Mouse (Mus musculus) ES-Bruce4 (cell line): ENCODE results near the gene Kxd1. TPM values are rescaled to one million over a fixed set of nuclear protein-coding genes. Genes with fewer than 3 reads are reported as not detected.

ENCODE experiments used
- H3K27ac ChIP-seq: 2 replicates; pipeline ENCODE4 v1.5.1; 2012; ENCODE audit warnings: low read length, inconsistent platforms; ENCODE audit not compliant: insufficient read depth
- H3K27me3 ChIP-seq: 2 replicates; pipeline ENCODE4 v1.6.1; 2012; ENCODE audit warnings: mild to moderate bottlenecking, low read length, inconsistent platforms; ENCODE audit not compliant: control insufficient read depth, poor library complexity, insufficient read depth, severe bottlenecking
- H3K36me3 ChIP-seq: 2 replicates; pipeline ENCODE4 v1.6.1; 2012; ENCODE audit warnings: inconsistent platforms, mild to moderate bottlenecking, low read length, moderate library complexity; ENCODE audit not compliant: control insufficient read depth, poor library complexity, insufficient read depth, severe bottlenecking
- H3K4me1 ChIP-seq: one replicate; pipeline ENCODE4 v1.8.1; 2011; ENCODE audit warnings: low read length; ENCODE audit not compliant: control insufficient read depth, insufficient read depth
- H3K4me3 ChIP-seq: 2 replicates; pipeline ENCODE4 v1.5.1; 2011; ENCODE audit warnings: low read depth, mild to moderate bottlenecking, low read length
- H3K9ac ChIP-seq: 2 replicates; pipeline ENCODE4 v1.6.1; 2012; ENCODE audit warnings: low read depth, mild to moderate bottlenecking, inconsistent platforms; ENCODE audit not compliant: poor library complexity, severe bottlenecking
- H3K9me3 ChIP-seq: replicated peaks from 2 replicates; pipeline ENCODE4 v1.6.1; 2012; ENCODE audit warnings: mild to moderate bottlenecking, low read length, inconsistent platforms; ENCODE audit not compliant: control insufficient read depth, poor library complexity, insufficient read depth, severe bottlenecking
- CTCF ChIP-seq: IDR thresholded peaks from one replicate; pipeline ENCODE4 v1.8.1; 2011; ENCODE audit warnings: low read depth, low read length
- EP300 ChIP-seq: IDR thresholded peaks from 2 replicates; pipeline ENCODE4 v1.6.1; 2011; ENCODE audit warnings: low read depth, low read length; ENCODE audit not compliant: insufficient read depth
- POLR2A ChIP-seq: IDR thresholded peaks from one replicate; pipeline ENCODE4 v1.8.1; 2011; ENCODE audit warnings: low read length; ENCODE audit not compliant: insufficient read depth
- polyA plus RNA-seq: library from polyadenylated mRNA; stranded (reverse); fragments of >200 nt; gene quantifications from 2 replicates; pipeline ENCODE4 v1.2.4, GENCODE M21; 2011; ENCODE audit warnings: low read depth; ENCODE audit not compliant: missing spikeins, insufficient read depth, insufficient read length

Kxd1 gene
- polyA plus RNA-seq, 1 experiment = 57.4 TPM

DNA sequence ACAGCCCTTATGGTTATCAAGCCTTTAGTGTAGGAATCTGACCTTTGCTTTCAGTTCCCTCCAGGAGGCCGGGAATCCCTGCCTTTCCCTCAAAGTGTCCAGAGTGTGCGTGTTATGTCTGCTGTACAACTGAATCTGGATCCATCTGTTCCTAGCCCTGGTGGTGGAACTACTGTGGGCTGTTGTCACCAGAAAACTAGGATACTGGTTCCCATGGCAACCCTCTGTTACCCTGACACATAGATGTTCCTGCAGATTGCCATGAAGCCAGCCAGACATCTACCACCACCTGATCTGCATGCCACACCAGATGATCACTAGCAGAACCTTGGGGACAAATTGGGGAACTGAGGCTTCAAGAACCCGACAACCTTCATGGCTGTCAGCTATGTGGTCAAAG is 45.8 kb downstream of the Kxd1 start:
- TF ChIP-seq POLR2A (no peak), EP300 (no peak), CTCF (no peak)
- H3K9ac ChIP-seq = no peak overlapping the region
- no peaks in the 10 kb centered on the region for H3K27me3 ChIP-seq
- H3K9me3 ChIP-seq = no peaks in the 10 kb centered on the region
- H3K4me1 ChIP-seq = no peaks in the 10 kb centered on the region
- H3K4me3 ChIP-seq = no peak overlapping the region
- H3K36me3 ChIP-seq = no peaks in the 10 kb centered on the region
- H3K27ac ChIP-seq = no peak overlapping the region

GRCm38 (mm10) chr8:70477269-70477982 is 50.3 kb downstream of the Kxd1 start:
- Histone ChIP-seq H3K27me3 (no peaks in the 10 kb centered on the region), H3K4me1 (no peaks in the 10 kb centered on the region), H3K36me3 (no peaks in the 10 kb centered on the region), H3K9me3 (no peaks in the 10 kb centered on the region), H3K27ac (peak overlapping the region; percentile 49), H3K4me3 (peak overlapping the region; percentile 66), H3K9ac (0 out of 2 replicates have a peak overlapping the region, but pooled peaks have one; percentile 5)
- TF ChIP-seq POLR2A = no peak
- peak; percentile 4; the same call in 1 of the 2 replicates for TF ChIP-seq EP300

DNA sequence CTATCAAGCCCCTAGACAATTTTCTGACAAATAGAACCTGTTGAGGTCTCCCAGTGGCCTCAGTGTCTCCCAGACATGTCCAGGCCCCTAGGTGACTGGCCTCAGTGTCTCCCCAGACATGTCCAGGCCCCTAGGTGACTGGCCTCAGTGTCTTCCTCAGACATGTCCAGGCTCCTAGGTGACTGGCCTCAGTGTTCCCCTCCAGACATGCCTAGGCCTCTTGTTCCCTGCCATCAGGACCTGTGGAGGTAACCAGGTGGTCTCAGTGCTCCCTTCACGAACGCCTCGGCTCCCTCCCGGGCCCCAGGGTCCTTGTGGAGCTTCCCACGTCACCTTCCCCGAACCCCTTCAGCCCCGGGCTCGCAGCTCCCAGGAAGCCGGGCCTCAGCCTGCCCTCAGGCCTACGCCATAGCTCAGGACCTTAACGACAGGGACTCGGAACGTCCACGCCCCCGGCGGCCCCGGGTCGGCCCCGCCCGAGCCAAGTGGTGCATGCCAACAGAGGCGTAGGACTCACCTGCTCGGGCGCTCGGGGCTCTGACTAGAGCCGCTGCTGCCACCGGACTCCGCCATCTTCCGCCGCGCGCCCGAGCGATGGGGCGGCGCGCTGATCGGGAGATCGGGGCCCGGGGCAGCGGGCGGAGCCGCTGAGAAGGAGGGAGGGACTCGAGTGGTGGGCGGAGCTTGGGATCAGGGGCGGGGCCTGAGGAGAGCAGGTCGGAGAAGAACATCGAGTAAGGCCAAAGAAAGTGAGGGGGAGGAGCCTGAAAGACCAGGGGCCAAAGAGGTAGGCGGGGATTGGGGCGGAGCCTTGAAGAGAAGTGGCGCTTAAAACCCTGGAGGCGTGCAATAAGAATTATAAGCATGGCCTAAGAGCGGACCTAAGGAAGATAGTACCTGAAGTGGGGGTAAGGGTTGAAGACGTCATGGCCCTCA is 51.2 kb downstream of the Kxd1 start, which contains the start of gene Klhl26:
Gene Klhl26, minus strand, starts transcription at position 636 of the 936 bp plus-strand sequence.
- peak within 1 kb of the TSS; percentile 93 for H3K4me3 ChIP-seq
- peak within 1 kb of the TSS; percentile 49 for H3K27ac ChIP-seq

GRCm38 (mm10) chr8:70471856-70472255 is 55.9 kb downstream of the Kxd1 start:
- Histone ChIP-seq H3K27me3 (no peaks in the 10 kb centered on the region), H3K9me3 (no peaks in the 10 kb centered on the region), H3K9ac (no peak overlapping the region), H3K27ac (no peak overlapping the region), H3K4me1 (no peaks in the 10 kb centered on the region), H3K4me3 (no peak overlapping the region), H3K36me3 (no peaks in the 10 kb centered on the region)
- TF ChIP-seq CTCF = no peak
- TF ChIP-seq EP300 = no peak
- no peak for TF ChIP-seq POLR2A

More for the DNA sequence above, 51.2 kb downstream of the Kxd1 start, which contains the start of gene Klhl26:
- Histone ChIP-seq H3K4me1 (no peaks in the 10 kb centered on the region), H3K9me3 (no peaks in the 10 kb centered on the region), H3K27me3 (no peaks in the 10 kb centered on the region), H3K36me3 (no peaks in the 10 kb centered on the region), H3K9ac (peak within 1 kb of the TSS; percentile 91)
- TF ChIP-seq EP300 (no peak), CTCF (no peak), POLR2A (no peak)

- Histone ChIP-seq H3K9ac (no peak overlapping the region), H3K4me1 (no peaks in the 10 kb centered on the region), H3K4me3 (no peak overlapping the region), H3K27ac (no peak overlapping the region), H3K9me3 (no peaks in the 10 kb centered on the region), H3K36me3 (no peaks in the 10 kb centered on the region), H3K27me3 (no peaks in the 10 kb centered on the region)
- TF ChIP-seq CTCF (no peak), EP300 (no peak), POLR2A (no peak)
Observed at GRCm38 (mm10) chr8:70469938-70470337, 57.8 kb downstream of the Kxd1 start.
